Mouse (Mus musculus) forebrain, embryonic 13.5 days (tissue): ENCODE measurements at regions not wholly inside any gene's neighbourhood (a gene's known extent, or its start where the extent isn't known, plus 50 kb on each side); places are given as distances from the start of the nearest gene placed in this dataset.

Experiments
- ATAC-seq: fragments of 200-750 bp; cut with Nextera tagmentation; 2 replicates; pipeline ENCODE4 v1.8.0; 2017
- H3K27ac ChIP-seq: fragments of 300-500 bp; sonication (generic); 2 replicates; pipeline ENCODE4 v1.5.1; 2015; ENCODE audit warnings: inconsistent platforms, mild to moderate bottlenecking, moderate library complexity
- H3K27me3 ChIP-seq: fragments of 300-500 bp; sonication (generic); 2 replicates; pipeline ENCODE4 v1.6.1; 2015; ENCODE audit warnings: mild to moderate bottlenecking, inconsistent platforms
- H3K36me3 ChIP-seq: fragments of 300-500 bp; sonication (generic); 2 replicates; pipeline ENCODE4 v1.6.1; 2015; ENCODE audit warnings: mild to moderate bottlenecking, inconsistent platforms; ENCODE audit not compliant: poor library complexity, severe bottlenecking
- H3K4me1 ChIP-seq: fragments of 300-500 bp; sonication (generic); 2 replicates; pipeline ENCODE4 v1.6.1; 2015; ENCODE audit warnings: inconsistent platforms
- H3K4me2 ChIP-seq: fragments of 300-500 bp; sonication (generic); 2 replicates; pipeline ENCODE4 v1.6.1; 2015; ENCODE audit warnings: inconsistent platforms, mild to moderate bottlenecking, moderate library complexity
- H3K4me3 ChIP-seq: fragments of 300-500 bp; sonication (generic); 2 replicates; pipeline ENCODE4 v1.5.1; 2015; ENCODE audit warnings: mild to moderate bottlenecking, inconsistent platforms
- H3K9ac ChIP-seq: fragments of 300-500 bp; sonication (generic); 2 replicates; pipeline ENCODE4 v1.6.1; 2015; ENCODE audit warnings: mild to moderate bottlenecking, inconsistent platforms
- H3K9me3 ChIP-seq: fragments of 300-500 bp; sonication (generic); replicated peaks from 2 replicates; pipeline ENCODE4 v1.6.1; 2016; ENCODE audit warnings: inconsistent platforms
- WGBS: fragments of 180-500 bp; shearing (Covaris S2); methylation state at CpG from one replicate; pipeline ENCODE4 v1.1.7; 2015; 5-methylcytosine and 5-hydroxymethylcytosine counted together

- H3K4me2 ChIP-seq: no peak overlapping the region
- WGBS: 92% methylated on average over 2 of the region's 2 CpGs
- no peak overlapping the region for H3K9ac ChIP-seq
- H3K4me3 ChIP-seq: no peak overlapping the region
- H3K27me3 ChIP-seq: no peaks in the 10 kb centered on the region
- no peak for ATAC-seq
- no peaks in the 10 kb centered on the region for H3K9me3 ChIP-seq
- no peak overlapping the region for H3K27ac ChIP-seq
- H3K4me1 ChIP-seq: peaks cover 41% of the 10 kb centered on the region
- no peaks in the 10 kb centered on the region for H3K36me3 ChIP-seq
Measured at GRCm38 (mm10) chr12:29236496-29236895, 291.7 kb upstream of the Myt1l start.

GRCm38 (mm10) chr12:29237516-29237915 is 290.7 kb upstream of the Myt1l start:
- peaks cover 35% of the 10 kb centered on the region for H3K4me1 ChIP-seq
- H3K4me3 ChIP-seq: no peak overlapping the region
- 37% methylated on average over 5 of the region's 5 CpGs for WGBS
- no peaks in the 10 kb centered on the region for H3K36me3 ChIP-seq
- no peak for ATAC-seq
- no peak overlapping the region for H3K9ac ChIP-seq
- no peaks in the 10 kb centered on the region for H3K9me3 ChIP-seq
- no peaks in the 10 kb centered on the region for H3K27me3 ChIP-seq
- H3K4me2 ChIP-seq: no peak overlapping the region
- H3K27ac ChIP-seq: no peak overlapping the region

- H3K27me3 ChIP-seq: no peaks in the 10 kb centered on the region
- no peak overlapping the region for H3K4me2 ChIP-seq
- H3K27ac ChIP-seq: peak overlapping the region; percentile 65
- H3K36me3 ChIP-seq: no peaks in the 10 kb centered on the region
- H3K4me3 ChIP-seq: no peak overlapping the region
- no peak overlapping the region for H3K9ac ChIP-seq
- 87% methylated on average over 3 of the region's 3 CpGs for WGBS
- 0 out of 2 replicates have a peak, but pooled peaks have one; percentile 2 for ATAC-seq
- peaks cover 24% of the 10 kb centered on the region for H3K4me1 ChIP-seq
- H3K9me3 ChIP-seq: no peaks in the 10 kb centered on the region
Measured at GRCm38 (mm10) chr12:29239482-29239881, 288.7 kb upstream of the Myt1l start.

GRCm38 (mm10) chr12:29239975-29240374 is 288.2 kb upstream of the Myt1l start:
- H3K27me3 ChIP-seq: no peaks in the 10 kb centered on the region
- H3K9ac ChIP-seq: no peak overlapping the region
- peak overlapping the region; percentile 65 for H3K27ac ChIP-seq
- peak; percentile 87 for ATAC-seq
- H3K4me3 ChIP-seq: no peak overlapping the region
- peaks cover 24% of the 10 kb centered on the region for H3K4me1 ChIP-seq
- H3K9me3 ChIP-seq: no peaks in the 10 kb centered on the region
- no peak overlapping the region for H3K4me2 ChIP-seq
- H3K36me3 ChIP-seq: no peaks in the 10 kb centered on the region
- 37% methylated on average over 5 of the region's 5 CpGs for WGBS

DNA sequence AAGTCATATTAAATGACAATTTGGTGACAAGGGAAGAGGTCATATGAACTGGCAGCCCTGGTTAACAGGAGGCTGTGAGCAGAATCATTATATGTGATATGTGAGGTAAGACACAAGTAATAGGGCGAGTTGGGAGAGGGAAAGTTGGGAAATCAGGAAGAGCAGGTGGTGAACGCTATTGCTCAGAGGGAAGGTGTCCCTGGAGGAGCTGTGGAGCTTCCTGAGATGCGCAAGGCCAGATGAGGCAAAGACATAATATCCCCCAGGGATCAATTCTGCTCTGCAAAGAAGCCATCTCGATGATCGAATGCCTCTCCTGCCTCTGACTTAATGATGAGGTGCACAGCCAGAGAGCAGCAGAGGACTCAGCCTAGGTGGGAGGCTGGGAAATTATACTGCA is 285.1 kb upstream of the Myt1l start:
- Histone ChIP-seq H3K4me1 (peaks cover 39% of the 10 kb centered on the region), H3K36me3 (no peaks in the 10 kb centered on the region), H3K9me3 (no peaks in the 10 kb centered on the region), H3K4me3 (no peak overlapping the region), H3K9ac (no peak overlapping the region), H3K4me2 (no peak overlapping the region), H3K27me3 (no peaks in the 10 kb centered on the region), H3K27ac (no peak overlapping the region)
- 85% methylated on average over 5 of the region's 5 CpGs for WGBS
- no peak for ATAC-seq

GRCm38 (mm10) chr12:29246041-29246440 is 282.1 kb upstream of the Myt1l start:
- H3K9me3 ChIP-seq: no peaks in the 10 kb centered on the region
- peak; percentile 41; the same call in 1 of the 2 replicates for ATAC-seq
- H3K27me3 ChIP-seq: no peaks in the 10 kb centered on the region
- no peak overlapping the region for H3K4me3 ChIP-seq
- no peak overlapping the region for H3K27ac ChIP-seq
- H3K36me3 ChIP-seq: no peaks in the 10 kb centered on the region
- 61% methylated on average over 3 of the region's 3 CpGs for WGBS
- H3K4me2 ChIP-seq: no peak overlapping the region
- H3K4me1 ChIP-seq: peaks cover 26% of the 10 kb centered on the region
- no peak overlapping the region for H3K9ac ChIP-seq

DNA sequence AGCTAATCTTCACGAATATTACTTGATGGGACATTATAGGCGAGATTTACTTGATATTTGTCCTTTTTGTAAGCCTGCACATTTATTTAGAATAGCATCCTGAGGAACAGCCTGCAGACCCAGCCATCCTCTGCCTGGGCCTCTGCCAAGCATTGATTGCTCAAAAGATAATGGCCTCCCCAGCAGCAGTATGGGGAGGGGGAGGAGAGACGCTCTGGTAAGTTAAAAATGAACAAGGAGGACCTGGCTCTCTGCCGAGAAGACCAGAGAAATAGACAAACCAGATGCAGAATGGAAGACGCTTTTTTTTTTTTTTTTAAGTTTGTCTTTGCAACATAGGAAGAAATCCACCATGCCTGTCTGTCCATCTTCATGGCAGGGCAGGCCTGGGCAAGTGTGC is 280.8 kb upstream of the Myt1l start:
- WGBS: 45% methylated on average over 5 of the region's 5 CpGs
- no peaks in the 10 kb centered on the region for H3K27me3 ChIP-seq
- ATAC-seq: no peak; the same call in 1 of the 2 replicates
- no peak overlapping the region for H3K4me2 ChIP-seq
- peak overlapping the region; percentile 55 for H3K27ac ChIP-seq
- H3K36me3 ChIP-seq: no peaks in the 10 kb centered on the region
- no peaks in the 10 kb centered on the region for H3K9me3 ChIP-seq
- H3K4me1 ChIP-seq: peaks cover 26% of the 10 kb centered on the region
- no peak overlapping the region for H3K4me3 ChIP-seq
- H3K9ac ChIP-seq: no peak overlapping the region

GRCm38 (mm10) chr12:29248459-29248858 is 279.7 kb upstream of the Myt1l start:
- H3K36me3 ChIP-seq: no peaks in the 10 kb centered on the region
- H3K27ac ChIP-seq: no peak overlapping the region
- no peaks in the 10 kb centered on the region for H3K27me3 ChIP-seq
- H3K4me2 ChIP-seq: no peak overlapping the region
- 89% methylated on average over 10 of the region's 10 CpGs for WGBS
- no peaks in the 10 kb centered on the region for H3K9me3 ChIP-seq
- peaks cover 26% of the 10 kb centered on the region for H3K4me1 ChIP-seq
- ATAC-seq: no peak
- H3K4me3 ChIP-seq: no peak overlapping the region
- no peak overlapping the region for H3K9ac ChIP-seq

DNA sequence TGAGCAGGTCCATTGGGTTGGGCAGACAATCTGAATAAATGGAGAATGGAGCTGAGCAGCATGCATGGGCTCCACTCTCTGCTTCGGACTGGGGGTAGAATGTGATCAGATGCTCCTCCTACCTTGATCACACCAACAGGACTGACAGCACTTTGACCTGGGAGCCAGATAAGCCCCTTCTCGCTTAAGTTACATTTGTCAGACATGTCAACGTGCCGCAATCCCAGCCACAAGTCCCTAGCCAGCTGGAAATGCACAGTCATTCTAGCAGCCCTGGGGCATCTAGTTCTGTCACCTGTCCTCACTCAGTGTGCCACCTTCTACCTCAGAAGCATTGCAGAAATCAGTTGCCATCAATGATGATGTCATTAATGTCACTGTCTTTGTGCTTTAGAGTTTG is 272.1 kb upstream of the Myt1l start:
- Histone ChIP-seq H3K27ac (no peak overlapping the region), H3K4me2 (no peak overlapping the region), H3K36me3 (no peaks in the 10 kb centered on the region), H3K9me3 (no peaks in the 10 kb centered on the region), H3K4me3 (no peak overlapping the region), H3K4me1 (peaks cover 26% of the 10 kb centered on the region), H3K27me3 (no peaks in the 10 kb centered on the region), H3K9ac (no peak overlapping the region)
- ATAC-seq: no peak
- 95% methylated on average over 4 of the region's 4 CpGs for WGBS

DNA sequence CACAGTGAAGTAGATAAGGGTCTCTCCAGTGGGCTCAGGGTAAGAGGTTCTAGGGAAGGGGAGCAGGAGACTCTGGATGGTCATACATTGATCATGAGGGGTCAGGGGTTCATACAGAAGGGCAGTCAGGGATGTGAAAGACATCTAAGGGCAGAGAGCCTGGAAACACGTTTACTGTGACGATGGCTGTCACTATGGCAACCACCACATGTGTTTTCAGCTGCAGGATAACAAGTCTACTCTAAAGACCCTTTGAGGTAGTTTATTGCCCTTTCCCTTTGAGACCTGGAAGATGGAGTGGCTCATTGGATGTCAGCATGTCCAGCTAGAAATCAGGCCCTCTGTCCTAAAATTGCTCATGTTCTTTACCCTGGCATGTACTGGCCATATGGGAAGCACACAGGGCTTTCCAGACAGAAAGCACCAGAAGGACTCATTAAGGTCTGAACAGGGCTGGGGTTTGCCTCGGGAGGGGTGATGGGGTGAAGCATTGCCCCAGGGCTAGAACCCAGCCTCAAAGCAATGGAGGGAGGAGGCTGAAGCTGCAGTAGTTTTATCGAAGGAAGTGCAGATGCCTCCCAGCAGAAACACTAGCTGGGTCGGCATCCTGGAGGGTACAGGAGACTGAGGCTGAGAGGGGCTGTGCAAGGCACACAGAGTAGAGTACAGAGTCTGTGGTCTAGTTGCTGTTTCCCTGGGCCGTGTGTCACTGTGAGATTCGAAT is 271.0 kb upstream of the Myt1l start:
- Histone ChIP-seq H3K27ac (peak overlapping the region; percentile 68; the same call in 1 of the 2 replicates), H3K9ac (peak overlapping the region; percentile 34; the same call in 1 of the 2 replicates), H3K4me3 (no peak overlapping the region), H3K4me1 (peaks cover 26% of the 10 kb centered on the region), H3K4me2 (peak overlapping the region; percentile 38; the same call in 1 of the 2 replicates), H3K36me3 (no peaks in the 10 kb centered on the region), H3K9me3 (no peaks in the 10 kb centered on the region), H3K27me3 (no peaks in the 10 kb centered on the region)
- 7% methylated on average over 7 of the region's 7 CpGs for WGBS
- peak; percentile 50 for ATAC-seq

DNA sequence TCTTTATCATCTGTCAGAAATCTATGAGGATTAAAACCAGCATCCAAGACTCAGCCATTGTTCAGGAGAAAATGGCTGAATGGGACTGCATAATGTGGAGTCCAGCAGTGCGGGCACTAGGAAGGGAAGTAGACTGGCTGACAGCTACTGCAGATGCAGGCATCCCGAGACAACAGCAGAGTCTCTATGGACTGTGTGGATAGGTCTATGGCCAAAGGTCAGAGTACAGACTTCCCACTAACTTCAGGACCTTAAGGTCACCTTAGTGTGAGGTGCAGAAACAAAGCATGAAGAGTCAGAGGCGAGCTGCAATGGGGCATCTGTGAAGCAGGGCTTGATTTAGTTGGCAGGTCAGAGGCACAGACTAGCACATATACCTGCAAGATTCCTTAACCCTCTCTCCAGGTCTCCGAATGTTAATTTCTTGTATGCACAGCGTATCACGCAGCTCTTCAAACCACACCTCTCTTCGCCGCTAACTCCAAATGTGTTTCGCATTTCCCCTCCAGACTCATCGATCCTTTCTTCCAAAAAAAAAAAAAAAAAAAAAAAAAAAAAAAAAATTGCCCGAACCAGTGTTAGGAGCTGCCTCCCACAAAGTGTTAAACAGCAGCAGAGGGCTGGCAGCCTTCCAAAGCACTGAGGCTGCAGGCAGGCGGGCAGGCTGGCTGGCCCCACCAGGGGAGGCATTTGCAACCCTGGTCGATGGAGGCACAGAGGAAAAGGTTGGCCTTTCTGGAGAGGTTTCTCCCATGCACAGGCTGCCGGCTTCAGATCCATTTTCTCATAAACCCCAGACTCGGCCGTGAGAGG is 270.2 kb upstream of the Myt1l start:
- H3K36me3 ChIP-seq: no peaks in the 10 kb centered on the region
- H3K9ac ChIP-seq: peak overlapping the region; percentile 34; the same call in 1 of the 2 replicates
- 15% methylated on average over 16 of the region's 16 CpGs for WGBS

GRCm38 (mm10) chr12:29258548-29258874 is 269.7 kb upstream of the Myt1l start:
- Histone ChIP-seq H3K4me3 (no peak overlapping the region), H3K36me3 (no peaks in the 10 kb centered on the region), H3K27ac (peak overlapping the region; percentile 68), H3K4me2 (peak overlapping the region; percentile 38), H3K27me3 (no peaks in the 10 kb centered on the region), H3K9me3 (no peaks in the 10 kb centered on the region), H3K4me1 (peaks cover 26% of the 10 kb centered on the region), H3K9ac (0 out of 2 replicates have a peak overlapping the region, but pooled peaks have one; percentile 19)
- ATAC-seq: peak; percentile 52

More for the DNA sequence above, 270.2 kb upstream of the Myt1l start:
- H3K27ac ChIP-seq: peak overlapping the region; percentile 68
- peak overlapping the region; percentile 38 for H3K4me2 ChIP-seq
- ATAC-seq: peak; percentile 74
- peaks cover 26% of the 10 kb centered on the region for H3K4me1 ChIP-seq
- H3K4me3 ChIP-seq: no peak overlapping the region
- H3K9me3 ChIP-seq: no peaks in the 10 kb centered on the region
- no peaks in the 10 kb centered on the region for H3K27me3 ChIP-seq
